Mouse (Mus musculus): ENCODE data around the gene Ms4a4b. TPM values are rescaled to one million over a fixed set of nuclear protein-coding genes. Genes with fewer than 3 reads are reported as not detected.
"Not testable (repeated sequence)": the region's sequence is repeated elsewhere in the genome, so short reads cannot be mapped to it uniquely, and the experiment has no call there.

Ms4a4b gene
- polyA plus RNA-seq, 1 experiment from 2014 or later, result not detected

- not testable (repeated sequence) for H3K9me3 ChIP-seq (ENCODE audit: control insufficient read depth, low read length); H3K27me3 ChIP-seq (ENCODE audit: control insufficient read depth, insufficient read depth, low read length); H3K4me3 ChIP-seq (ENCODE audit: low read depth, low read length); DNase-seq (ENCODE audit: low spot score); ATAC-seq (ENCODE audit: insufficient number of reproducible peaks, low FRiP score, low TSS enrichment, low read depth); H3K4me1 ChIP-seq (ENCODE audit: control insufficient read depth, insufficient read depth, low read length); H3K4me2 ChIP-seq (ENCODE audit: low read depth, severe bottlenecking); H3K36me3 ChIP-seq (ENCODE audit: control insufficient read depth, insufficient read depth, low read length); H3K27ac ChIP-seq (replicated peaks; ENCODE audit: low read depth, low read length); H3K9ac ChIP-seq (ENCODE audit: low read length)
- 78% methylated on average over 1 of the region's 1 CpGs for WGBS
Measured at GRCm38 (mm10) chr19:11431209-11431608, 12.1 kb upstream of the Ms4a4b start.

GRCm38 (mm10) chr19:11435058-11435834 is 8.1 kb upstream of the Ms4a4b start:
- H3K9me3 ChIP-seq (ENCODE audit: control insufficient read depth, low read length), result no peaks in the 10 kb centered on the region
- no peaks in the 10 kb centered on the region for H3K4me1 ChIP-seq (ENCODE audit: control insufficient read depth, insufficient read depth, low read length)
- no peak overlapping the region for H3K4me2 ChIP-seq (ENCODE audit: low read depth, severe bottlenecking)
- no peaks in the 10 kb centered on the region for H3K36me3 ChIP-seq (ENCODE audit: control insufficient read depth, insufficient read depth, low read length)
- ATAC-seq (ENCODE audit: insufficient number of reproducible peaks, low FRiP score, low TSS enrichment, low read depth), result no peak
- H3K27me3 ChIP-seq (ENCODE audit: control insufficient read depth, insufficient read depth, low read length), result no peaks in the 10 kb centered on the region
- 91% methylated on average over 4 of the region's 4 CpGs for WGBS
- no peak overlapping the region for H3K4me3 ChIP-seq (ENCODE audit: low read depth, low read length)
- H3K27ac ChIP-seq (replicated peaks; ENCODE audit: low read depth, low read length), result no peak overlapping the region
- no peak for DNase-seq (ENCODE audit: low spot score)
- no peak overlapping the region for H3K9ac ChIP-seq (ENCODE audit: low read length)

DNA sequence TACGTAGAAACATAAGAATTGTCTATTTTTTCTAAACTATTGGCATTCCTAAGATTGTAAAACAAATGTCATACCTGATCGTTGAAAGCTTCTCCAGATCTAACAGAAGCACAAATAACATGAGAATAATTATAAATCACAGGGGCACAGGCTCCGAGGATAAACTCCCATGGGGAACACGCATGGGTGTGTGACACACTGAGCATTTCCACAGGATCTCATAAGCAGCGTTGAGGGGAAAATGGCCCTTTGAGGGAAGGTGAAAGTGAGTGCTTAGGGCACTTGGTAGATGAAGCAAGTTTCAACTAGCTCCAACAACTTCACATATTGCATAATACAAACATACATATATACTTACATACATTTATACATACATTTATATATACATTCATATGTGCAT is 611 bp downstream of the Ms4a4b start:
- H3K27me3 ChIP-seq (ENCODE audit: control insufficient read depth, insufficient read depth, low read length), result no peaks in the 10 kb centered on the region
- H3K9me3 ChIP-seq (ENCODE audit: control insufficient read depth, low read length), result no peaks in the 10 kb centered on the region
- H3K27ac ChIP-seq (replicated peaks; ENCODE audit: low read depth, low read length), result no peak overlapping the region
- no peaks in the 10 kb centered on the region for H3K4me1 ChIP-seq (ENCODE audit: control insufficient read depth, insufficient read depth, low read length)
- H3K4me3 ChIP-seq (ENCODE audit: low read depth, low read length), result no peak overlapping the region
- no peaks in the 10 kb centered on the region for H3K36me3 ChIP-seq (ENCODE audit: control insufficient read depth, insufficient read depth, low read length)
- H3K9ac ChIP-seq (ENCODE audit: low read length), result no peak overlapping the region
- WGBS, result 85% methylated on average over 5 of the region's 5 CpGs
- DNase-seq (ENCODE audit: low spot score) (no peak), ATAC-seq (ENCODE audit: insufficient number of reproducible peaks, low FRiP score, low TSS enrichment, low read depth) (no peak)
- H3K4me2 ChIP-seq (ENCODE audit: low read depth, severe bottlenecking), result no peak overlapping the region

DNA sequence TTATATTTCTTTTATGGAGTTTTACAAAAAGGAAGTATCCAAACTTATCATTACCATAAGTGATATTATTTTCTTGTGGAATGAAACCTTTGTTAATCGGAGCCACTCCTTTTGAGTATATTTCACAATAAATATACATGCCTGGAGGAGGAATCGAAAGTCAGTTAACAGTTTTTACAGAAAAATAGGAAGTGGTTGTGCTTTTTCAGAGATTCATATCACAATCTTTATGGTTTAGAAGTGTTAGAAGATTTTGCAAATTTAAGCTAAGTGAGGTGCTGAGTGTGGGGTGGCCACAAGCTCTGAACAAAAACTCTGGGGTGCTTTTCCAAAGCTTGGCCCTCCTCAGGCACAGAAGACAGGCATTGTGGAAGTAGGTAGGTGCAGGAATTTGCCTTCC is 3.9 kb downstream of the Ms4a4b start:
- Histone ChIP-seq H3K4me1 (ENCODE audit: control insufficient read depth, insufficient read depth, low read length) (no peaks in the 10 kb centered on the region), H3K36me3 (ENCODE audit: control insufficient read depth, insufficient read depth, low read length) (no peaks in the 10 kb centered on the region), H3K4me2 (ENCODE audit: low read depth, severe bottlenecking) (no peak overlapping the region), H3K27me3 (ENCODE audit: control insufficient read depth, insufficient read depth, low read length) (no peaks in the 10 kb centered on the region), H3K27ac (replicated peaks; ENCODE audit: low read depth, low read length) (no peak overlapping the region), H3K9ac (ENCODE audit: low read length) (no peak overlapping the region), H3K4me3 (ENCODE audit: low read depth, low read length) (no peak overlapping the region), H3K9me3 (ENCODE audit: control insufficient read depth, low read length) (no peaks in the 10 kb centered on the region)
- ATAC-seq (ENCODE audit: insufficient number of reproducible peaks, low FRiP score, low TSS enrichment, low read depth) (no peak), DNase-seq (ENCODE audit: low spot score) (no peak)
- WGBS, result 91% methylated on average over 2 of the region's 2 CpGs

DNA sequence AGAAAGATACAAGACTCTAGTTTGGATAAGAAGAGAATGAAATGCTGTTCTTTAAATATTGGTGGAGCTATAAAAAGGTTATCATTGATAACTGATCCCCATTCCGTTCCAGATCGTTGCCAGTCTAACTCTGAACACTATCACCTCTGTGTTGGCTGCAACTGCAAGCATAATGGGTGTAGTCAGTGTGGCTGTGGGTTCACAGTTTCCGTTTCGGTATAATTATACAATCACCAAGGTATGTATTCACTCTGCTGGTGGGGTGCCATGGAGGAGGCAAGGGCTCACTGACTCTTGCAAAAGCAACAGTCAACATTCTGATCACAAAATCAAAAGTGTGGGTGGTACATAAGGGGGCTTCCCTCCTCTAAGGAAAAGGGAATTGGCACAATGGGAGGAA is 15.7 kb downstream of the Ms4a4b start:
- 88% methylated on average over 2 of the region's 4 CpGs for WGBS
- not testable (repeated sequence) for H3K27ac ChIP-seq (replicated peaks; ENCODE audit: low read depth, low read length); H3K4me2 ChIP-seq (ENCODE audit: low read depth, severe bottlenecking); H3K4me1 ChIP-seq (ENCODE audit: control insufficient read depth, insufficient read depth, low read length); H3K9ac ChIP-seq (ENCODE audit: low read length); H3K36me3 ChIP-seq (ENCODE audit: control insufficient read depth, insufficient read depth, low read length); ATAC-seq (ENCODE audit: insufficient number of reproducible peaks, low FRiP score, low TSS enrichment, low read depth); DNase-seq (ENCODE audit: low spot score); H3K27me3 ChIP-seq (ENCODE audit: control insufficient read depth, insufficient read depth, low read length); H3K9me3 ChIP-seq (ENCODE audit: control insufficient read depth, low read length); H3K4me3 ChIP-seq (ENCODE audit: low read depth, low read length)

DNA sequence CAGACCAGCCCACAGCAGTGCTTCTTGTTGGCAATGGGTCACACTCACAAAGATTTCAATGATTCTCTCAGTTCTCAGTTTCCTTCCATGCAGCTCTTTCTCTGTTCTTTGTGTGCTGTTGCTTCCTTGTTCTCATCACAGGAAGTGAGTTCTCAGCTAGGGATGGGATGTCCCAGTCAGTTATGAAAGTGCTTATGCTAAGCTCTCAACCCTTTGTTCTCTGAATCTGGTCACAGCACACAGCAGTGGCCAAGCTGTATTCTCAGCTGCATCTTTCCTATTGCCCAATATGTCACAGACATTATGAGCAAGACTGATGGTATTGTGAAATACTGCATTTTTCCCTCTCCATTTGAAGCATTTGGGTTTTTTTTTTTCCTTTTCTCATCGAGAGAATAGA is 21.4 kb downstream of the Ms4a4b start:
- not testable (repeated sequence) for H3K4me1 ChIP-seq (ENCODE audit: control insufficient read depth, insufficient read depth, low read length); H3K36me3 ChIP-seq (ENCODE audit: control insufficient read depth, insufficient read depth, low read length); ATAC-seq (ENCODE audit: insufficient number of reproducible peaks, low FRiP score, low TSS enrichment, low read depth); H3K9ac ChIP-seq (ENCODE audit: low read length); H3K4me3 ChIP-seq (ENCODE audit: low read depth, low read length); DNase-seq (ENCODE audit: low spot score); H3K27ac ChIP-seq (replicated peaks; ENCODE audit: low read depth, low read length); H3K27me3 ChIP-seq (ENCODE audit: control insufficient read depth, insufficient read depth, low read length); H3K9me3 ChIP-seq (ENCODE audit: control insufficient read depth, low read length); H3K4me2 ChIP-seq (ENCODE audit: low read depth, severe bottlenecking)
- WGBS, result 67% methylated on average over 1 of the region's 1 CpGs

DNA sequence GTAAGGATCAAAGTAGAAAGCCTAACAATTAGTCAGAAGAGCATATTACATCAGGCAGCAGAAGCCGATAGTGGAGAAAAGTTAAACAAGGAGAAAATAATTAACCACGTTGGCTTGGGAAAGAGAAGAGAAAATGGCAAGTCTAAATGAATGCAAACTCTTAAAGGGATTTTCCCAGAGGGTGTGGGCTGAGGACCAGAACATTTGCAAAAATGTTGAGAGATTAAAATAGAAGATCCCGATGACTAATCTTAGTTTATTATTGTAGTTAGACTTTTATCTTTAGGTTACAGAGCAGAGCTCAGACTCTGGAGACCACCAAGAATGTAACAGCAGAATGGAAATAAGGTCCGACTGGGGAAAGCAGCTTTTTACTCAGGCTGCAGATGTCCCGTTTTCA is 23.1 kb downstream of the Ms4a4b start:
- Histone ChIP-seq H3K9me3 (ENCODE audit: control insufficient read depth, low read length) (no peaks in the 10 kb centered on the region), H3K27me3 (ENCODE audit: control insufficient read depth, insufficient read depth, low read length) (no peaks in the 10 kb centered on the region), H3K27ac (replicated peaks; ENCODE audit: low read depth, low read length) (no peak overlapping the region), H3K9ac (ENCODE audit: low read length) (no peak overlapping the region), H3K36me3 (ENCODE audit: control insufficient read depth, insufficient read depth, low read length) (no peaks in the 10 kb centered on the region), H3K4me3 (ENCODE audit: low read depth, low read length) (no peak overlapping the region), H3K4me2 (ENCODE audit: low read depth, severe bottlenecking) (no peak overlapping the region), H3K4me1 (ENCODE audit: control insufficient read depth, insufficient read depth, low read length) (no peaks in the 10 kb centered on the region)
- 76% methylated on average over 5 of the region's 5 CpGs for WGBS
- no peak for DNase-seq (ENCODE audit: low spot score)
- no peak for ATAC-seq (ENCODE audit: insufficient number of reproducible peaks, low FRiP score, low TSS enrichment, low read depth)

DNA sequence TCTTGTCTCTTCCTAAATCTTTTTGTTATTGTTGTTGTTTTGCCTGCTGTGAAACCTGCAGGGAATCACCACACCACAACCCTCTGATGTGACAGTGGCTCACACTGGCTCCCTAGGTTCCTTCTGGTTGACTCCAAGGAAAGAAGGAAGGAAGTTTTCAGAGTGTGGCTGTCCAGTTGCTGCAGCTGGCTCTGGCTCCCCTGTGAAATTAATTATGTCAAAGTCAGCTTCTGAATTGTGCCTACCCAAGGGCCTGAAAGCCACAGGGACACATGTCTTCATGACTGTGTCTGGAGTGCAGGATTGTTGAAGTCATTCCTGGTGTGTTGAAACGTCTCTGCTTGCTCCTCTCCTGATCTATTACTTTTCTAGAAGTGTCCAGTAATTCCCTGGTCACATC is 25.0 kb downstream of the Ms4a4b start:
- H3K9me3 ChIP-seq (ENCODE audit: control insufficient read depth, low read length); H3K36me3 ChIP-seq (ENCODE audit: control insufficient read depth, insufficient read depth, low read length); H3K9ac ChIP-seq (ENCODE audit: low read length); H3K4me2 ChIP-seq (ENCODE audit: low read depth, severe bottlenecking); H3K27ac ChIP-seq (replicated peaks; ENCODE audit: low read depth, low read length); H3K4me1 ChIP-seq (ENCODE audit: control insufficient read depth, insufficient read depth, low read length); DNase-seq (ENCODE audit: low spot score); H3K27me3 ChIP-seq (ENCODE audit: control insufficient read depth, insufficient read depth, low read length); H3K4me3 ChIP-seq (ENCODE audit: low read depth, low read length); ATAC-seq (ENCODE audit: insufficient number of reproducible peaks, low FRiP score, low TSS enrichment, low read depth): not testable (repeated sequence)
- WGBS, result 74% methylated on average over 1 of the region's 1 CpGs

DNA sequence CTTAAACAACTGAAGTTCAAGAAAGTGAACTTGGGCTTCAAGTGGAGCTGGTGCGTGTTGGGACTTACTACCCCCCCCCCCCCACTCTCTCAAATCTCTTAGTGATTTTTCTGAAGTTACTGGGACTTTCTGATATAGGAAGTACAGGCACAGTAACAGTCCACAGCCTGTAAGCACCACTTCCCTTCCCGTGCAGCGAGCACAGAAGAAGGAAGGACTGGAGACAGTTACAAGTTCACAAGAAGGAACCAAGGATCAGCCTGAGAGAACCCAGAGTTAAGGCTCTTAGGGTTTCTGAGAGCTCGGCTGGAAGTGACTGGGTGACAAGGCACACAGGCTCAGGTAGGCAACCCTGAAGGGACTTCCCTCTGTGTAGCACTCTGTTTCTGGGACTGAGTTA is 25.9 kb downstream of the Ms4a4b start, which contains the start of gene Ms4a6c:
Gene Ms4a6c, plus strand, starts transcription at position 152 of the 400 bp plus-strand sequence.
- not testable (repeated sequence) for H3K36me3 ChIP-seq (ENCODE audit: control insufficient read depth, insufficient read depth, low read length); H3K9me3 ChIP-seq (ENCODE audit: control insufficient read depth, low read length); H3K4me1 ChIP-seq (ENCODE audit: control insufficient read depth, insufficient read depth, low read length); H3K4me3 ChIP-seq (ENCODE audit: low read depth, low read length); H3K27me3 ChIP-seq (ENCODE audit: control insufficient read depth, insufficient read depth, low read length); DNase-seq (ENCODE audit: low spot score); H3K9ac ChIP-seq (ENCODE audit: low read length); H3K4me2 ChIP-seq (ENCODE audit: low read depth, severe bottlenecking); ATAC-seq (ENCODE audit: insufficient number of reproducible peaks, low FRiP score, low TSS enrichment, low read depth); H3K27ac ChIP-seq (replicated peaks; ENCODE audit: low read depth, low read length)
- WGBS, result 79% methylated on average over 4 of the region's 4 CpGs
